Mouse (Mus musculus): Measurements from ENCODE around the gene Crhr2. TPM values are rescaled to one million over a fixed set of nuclear protein-coding genes. Genes with fewer than 3 reads are reported as not detected.

The Crhr2 gene
- polyA plus RNA-seq, 1 experiment, result 0.01 TPM

DNA sequence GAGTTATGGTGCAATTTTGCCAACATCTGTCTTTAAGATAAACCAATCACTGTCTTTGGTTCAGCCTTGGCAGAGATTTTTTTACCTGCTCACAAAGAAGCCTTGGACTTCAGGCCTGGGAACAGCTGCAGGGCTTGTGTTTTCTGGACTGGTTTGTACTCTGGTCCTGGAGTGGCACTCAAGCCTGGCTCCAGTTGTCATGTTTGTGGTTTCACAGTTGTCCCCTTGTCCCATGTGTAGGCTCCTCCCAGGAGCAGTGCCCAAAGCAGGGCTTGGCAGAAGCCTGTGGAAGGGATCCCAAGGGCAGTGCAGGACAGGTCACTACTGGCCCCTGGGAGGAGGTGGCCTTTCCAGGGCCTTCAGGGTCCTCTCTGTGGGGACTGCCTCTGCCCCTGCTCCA, 5.5 kb upstream of the Crhr2 start:
- H3K79me2 ChIP-seq (ENCODE audit: control insufficient read depth, insufficient read depth), result no peaks in the 10 kb centered on the region
- no peaks in the 10 kb centered on the region for H3K79me3 ChIP-seq (ENCODE audit: low read depth)
- TF ChIP-seq FOSL1 (IDR thresholded peaks at IDR 0.05; ENCODE audit: insufficient read depth, low read length, poor library complexity, severe bottlenecking), result no peak
- no peak for TF ChIP-seq USF1 (IDR thresholded peaks at IDR 0.05; ENCODE audit: low read depth)
- TF ChIP-seq CEBPB (IDR thresholded peaks at IDR 0.05; ENCODE audit: low read depth), result no peak
- no peak for TF ChIP-seq CTCF (IDR thresholded peaks at IDR 0.05; ENCODE audit: control insufficient read depth, insufficient read depth, insufficient read length)
- no peak for TF ChIP-seq MAX (IDR thresholded peaks at IDR 0.05)
- no peak for TF ChIP-seq MYOD1 (IDR thresholded peaks at IDR 0.05; ENCODE audit: control insufficient read depth, insufficient read length, low read depth)
- TF ChIP-seq MYOG (IDR thresholded peaks at IDR 0.05; ENCODE audit: control insufficient read depth, extremely low read depth, insufficient read length), result no peak
- no peak overlapping the region for H3ac ChIP-seq (ENCODE audit: control insufficient read depth, insufficient read length, low read depth)
- no peak overlapping the region for H3K4me3 ChIP-seq (ENCODE audit: insufficient read depth, poor library complexity, severe bottlenecking)
- H3K27me3 ChIP-seq (ENCODE audit: control insufficient read depth, insufficient read depth, insufficient read length), result peaks cover 10% of the 10 kb centered on the region
- no peaks in the 10 kb centered on the region for H3K36me3 ChIP-seq (ENCODE audit: control insufficient read depth, insufficient read depth)

DNA sequence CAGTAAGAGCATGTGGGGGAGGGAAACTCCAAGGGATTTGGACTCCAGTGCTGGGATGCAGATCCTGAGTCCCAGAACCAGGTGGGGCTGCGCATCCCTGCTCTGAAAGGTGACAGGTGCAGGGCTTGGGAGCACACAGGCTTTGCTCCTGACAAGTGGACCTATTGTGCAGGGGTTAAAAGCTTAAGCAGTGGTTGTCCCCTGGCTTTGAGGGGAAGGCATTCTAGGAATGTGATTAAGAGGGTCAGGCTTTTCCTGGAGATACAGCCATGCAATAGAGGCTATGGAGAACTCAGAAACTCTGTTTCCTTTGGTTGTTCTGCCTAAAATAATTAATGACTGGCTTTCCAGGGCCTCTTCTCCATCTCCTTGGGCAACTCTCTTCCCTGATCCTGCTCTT, 609 bp upstream of the Crhr2 start:
- Histone ChIP-seq H3K79me2 (ENCODE audit: control insufficient read depth, insufficient read depth) (no peaks in the 10 kb centered on the region), H3K4me3 (ENCODE audit: insufficient read depth, poor library complexity, severe bottlenecking) (no peak overlapping the region), H3K79me3 (ENCODE audit: low read depth) (no peaks in the 10 kb centered on the region), H3K36me3 (ENCODE audit: control insufficient read depth, insufficient read depth) (no peaks in the 10 kb centered on the region), H3ac (ENCODE audit: control insufficient read depth, insufficient read length, low read depth) (no peak overlapping the region), H3K27me3 (ENCODE audit: control insufficient read depth, insufficient read depth, insufficient read length) (peaks cover 5% of the 10 kb centered on the region)
- TF ChIP-seq FOSL1 (IDR thresholded peaks at IDR 0.05; ENCODE audit: insufficient read depth, low read length, poor library complexity, severe bottlenecking) (no peak), CEBPB (IDR thresholded peaks at IDR 0.05; ENCODE audit: low read depth) (no peak), MYOD1 (IDR thresholded peaks at IDR 0.05; ENCODE audit: control insufficient read depth, insufficient read length, low read depth) (no peak), CTCF (IDR thresholded peaks at IDR 0.05; ENCODE audit: control insufficient read depth, insufficient read depth, insufficient read length) (no peak), USF1 (IDR thresholded peaks at IDR 0.05; ENCODE audit: low read depth) (no peak), MAX (IDR thresholded peaks at IDR 0.05) (no peak), MYOG (IDR thresholded peaks at IDR 0.05; ENCODE audit: control insufficient read depth, extremely low read depth, insufficient read length) (no peak)

DNA sequence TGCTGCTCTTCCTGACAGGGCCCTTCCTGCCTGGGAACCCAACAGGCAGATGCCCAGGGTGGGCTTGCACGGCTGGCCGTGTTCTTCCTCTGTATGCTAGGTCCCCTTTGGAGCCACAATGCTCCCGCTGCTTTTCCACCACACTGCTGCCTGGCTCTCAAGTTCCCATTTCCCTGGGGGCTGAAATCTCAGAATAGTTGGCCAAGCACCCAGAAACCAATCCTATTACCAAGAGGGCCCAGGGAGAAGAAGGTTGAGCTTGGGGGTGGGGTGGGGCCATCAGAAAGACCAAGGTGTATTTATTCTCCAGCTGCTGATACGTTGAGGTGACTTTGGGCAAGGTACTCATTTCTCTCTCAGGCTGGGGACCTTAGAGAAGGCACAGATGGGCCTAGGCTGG, 1.5 kb downstream of the Crhr2 start:
- Histone ChIP-seq H3K4me3 (ENCODE audit: insufficient read depth, poor library complexity, severe bottlenecking) (no peak overlapping the region), H3K79me2 (ENCODE audit: control insufficient read depth, insufficient read depth) (no peaks in the 10 kb centered on the region), H3ac (ENCODE audit: control insufficient read depth, insufficient read length, low read depth) (no peak overlapping the region), H3K27me3 (ENCODE audit: control insufficient read depth, insufficient read depth, insufficient read length) (peaks cover 3% of the 10 kb centered on the region), H3K79me3 (ENCODE audit: low read depth) (no peaks in the 10 kb centered on the region), H3K36me3 (ENCODE audit: control insufficient read depth, insufficient read depth) (no peaks in the 10 kb centered on the region)
- no peak for TF ChIP-seq CTCF (IDR thresholded peaks at IDR 0.05; ENCODE audit: control insufficient read depth, insufficient read depth, insufficient read length)
- TF ChIP-seq MYOG (IDR thresholded peaks at IDR 0.05; ENCODE audit: control insufficient read depth, extremely low read depth, insufficient read length), result no peak
- no peak for TF ChIP-seq MAX (IDR thresholded peaks at IDR 0.05)
- no peak for TF ChIP-seq CEBPB (IDR thresholded peaks at IDR 0.05; ENCODE audit: low read depth)
- no peak for TF ChIP-seq FOSL1 (IDR thresholded peaks at IDR 0.05; ENCODE audit: insufficient read depth, low read length, poor library complexity, severe bottlenecking)
- TF ChIP-seq MYOD1 (IDR thresholded peaks at IDR 0.05; ENCODE audit: control insufficient read depth, insufficient read length, low read depth), result no peak
- TF ChIP-seq USF1 (IDR thresholded peaks at IDR 0.05; ENCODE audit: low read depth), result no peak

DNA sequence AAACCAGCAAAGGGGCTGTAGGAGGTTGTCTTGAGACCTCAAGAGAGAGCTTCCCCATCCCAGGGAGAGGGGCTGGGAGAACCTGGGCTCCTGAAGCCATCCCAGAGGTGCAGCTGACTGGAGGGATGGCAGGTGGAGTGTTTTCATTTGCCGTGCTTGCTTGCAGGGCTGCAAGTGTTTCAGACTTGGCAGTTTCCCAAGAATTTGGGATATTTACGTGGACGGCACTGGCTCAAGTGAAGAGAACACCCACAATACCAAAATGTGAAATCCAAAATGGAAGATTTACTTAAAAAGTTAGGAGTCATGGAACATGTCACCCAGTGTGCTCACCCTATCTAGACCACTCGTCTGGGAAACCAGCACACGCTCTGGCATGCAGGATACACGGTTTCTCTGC, 2.2 kb downstream of the Crhr2 start:
- Histone ChIP-seq H3K79me2 (ENCODE audit: control insufficient read depth, insufficient read depth) (no peaks in the 10 kb centered on the region), H3K4me3 (ENCODE audit: insufficient read depth, poor library complexity, severe bottlenecking) (no peak overlapping the region), H3K27me3 (ENCODE audit: control insufficient read depth, insufficient read depth, insufficient read length) (peaks cover 4% of the 10 kb centered on the region), H3K36me3 (ENCODE audit: control insufficient read depth, insufficient read depth) (no peaks in the 10 kb centered on the region), H3ac (ENCODE audit: control insufficient read depth, insufficient read length, low read depth) (no peak overlapping the region), H3K79me3 (ENCODE audit: low read depth) (no peaks in the 10 kb centered on the region)
- TF ChIP-seq MYOD1 (IDR thresholded peaks at IDR 0.05; ENCODE audit: control insufficient read depth, insufficient read length, low read depth), result no peak
- TF ChIP-seq CEBPB (IDR thresholded peaks at IDR 0.05; ENCODE audit: low read depth), result no peak
- TF ChIP-seq FOSL1 (IDR thresholded peaks at IDR 0.05; ENCODE audit: insufficient read depth, low read length, poor library complexity, severe bottlenecking), result no peak
- TF ChIP-seq MYOG (IDR thresholded peaks at IDR 0.05; ENCODE audit: control insufficient read depth, extremely low read depth, insufficient read length), result no peak
- TF ChIP-seq MAX (IDR thresholded peaks at IDR 0.05), result no peak
- TF ChIP-seq CTCF (IDR thresholded peaks at IDR 0.05; ENCODE audit: control insufficient read depth, insufficient read depth, insufficient read length), result no peak
- TF ChIP-seq USF1 (IDR thresholded peaks at IDR 0.05; ENCODE audit: low read depth), result no peak

DNA sequence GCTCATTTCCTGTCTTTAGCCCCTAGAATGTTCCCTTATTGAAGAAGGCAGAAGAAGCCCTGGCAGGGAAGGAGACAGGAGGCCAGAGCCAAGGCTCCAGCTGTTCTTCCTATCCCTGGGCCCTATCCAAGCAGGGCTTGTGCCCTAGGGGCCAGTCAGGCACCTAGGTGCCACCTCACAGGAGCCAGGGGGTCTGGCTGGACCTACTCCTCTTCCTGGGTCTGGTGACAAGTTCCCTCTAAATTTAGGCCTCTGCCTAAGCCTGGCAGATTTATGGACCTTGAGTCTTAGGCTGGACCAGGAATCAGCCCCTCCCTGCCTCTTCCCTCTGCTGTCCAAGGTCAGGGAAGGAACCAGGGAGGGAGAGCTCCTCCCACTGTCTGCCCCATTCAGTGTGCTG, 4.4 kb downstream of the Crhr2 start:
- Histone ChIP-seq H3K27me3 (ENCODE audit: control insufficient read depth, insufficient read depth, insufficient read length) (peaks cover 8% of the 10 kb centered on the region), H3K79me2 (ENCODE audit: control insufficient read depth, insufficient read depth) (no peaks in the 10 kb centered on the region), H3K36me3 (ENCODE audit: control insufficient read depth, insufficient read depth) (no peaks in the 10 kb centered on the region), H3ac (ENCODE audit: control insufficient read depth, insufficient read length, low read depth) (no peak overlapping the region), H3K79me3 (ENCODE audit: low read depth) (no peaks in the 10 kb centered on the region), H3K4me3 (ENCODE audit: insufficient read depth, poor library complexity, severe bottlenecking) (no peak overlapping the region)
- TF ChIP-seq CTCF (IDR thresholded peaks at IDR 0.05; ENCODE audit: control insufficient read depth, insufficient read depth, insufficient read length) (no peak), MYOD1 (IDR thresholded peaks at IDR 0.05; ENCODE audit: control insufficient read depth, insufficient read length, low read depth) (no peak), MAX (IDR thresholded peaks at IDR 0.05) (no peak), FOSL1 (IDR thresholded peaks at IDR 0.05; ENCODE audit: insufficient read depth, low read length, poor library complexity, severe bottlenecking) (no peak), CEBPB (IDR thresholded peaks at IDR 0.05; ENCODE audit: low read depth) (no peak), MYOG (IDR thresholded peaks at IDR 0.05; ENCODE audit: control insufficient read depth, extremely low read depth, insufficient read length) (no peak), USF1 (IDR thresholded peaks at IDR 0.05; ENCODE audit: low read depth) (no peak)

DNA sequence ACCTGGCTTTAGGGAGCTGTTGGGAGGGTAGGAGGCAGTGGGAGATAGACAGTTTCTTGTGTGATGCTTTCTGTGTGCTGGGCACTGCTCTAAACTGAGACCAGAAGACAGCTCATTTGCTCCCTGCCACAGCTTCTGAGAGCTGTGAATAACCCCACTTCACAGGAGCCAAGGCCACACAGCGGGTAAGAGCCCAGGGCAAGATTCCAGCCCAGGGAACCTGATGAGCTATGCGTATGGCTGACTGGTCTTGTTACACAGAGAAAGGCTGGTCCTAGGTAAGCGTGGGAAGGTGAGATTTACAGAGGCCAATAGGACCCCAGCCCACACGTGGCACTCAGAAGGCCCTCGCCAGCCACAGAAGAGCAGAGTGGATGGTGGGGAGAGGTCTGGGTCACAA, 6.2 kb downstream of the Crhr2 start:
- Histone ChIP-seq H3K36me3 (ENCODE audit: control insufficient read depth, insufficient read depth) (no peaks in the 10 kb centered on the region), H3K4me3 (ENCODE audit: insufficient read depth, poor library complexity, severe bottlenecking) (no peak overlapping the region), H3ac (ENCODE audit: control insufficient read depth, insufficient read length, low read depth) (no peak overlapping the region), H3K79me3 (ENCODE audit: low read depth) (no peaks in the 10 kb centered on the region), H3K79me2 (ENCODE audit: control insufficient read depth, insufficient read depth) (no peaks in the 10 kb centered on the region), H3K27me3 (ENCODE audit: control insufficient read depth, insufficient read depth, insufficient read length) (peaks cover 8% of the 10 kb centered on the region)
- no peak for TF ChIP-seq MYOD1 (IDR thresholded peaks at IDR 0.05; ENCODE audit: control insufficient read depth, insufficient read length, low read depth)
- no peak for TF ChIP-seq FOSL1 (IDR thresholded peaks at IDR 0.05; ENCODE audit: insufficient read depth, low read length, poor library complexity, severe bottlenecking)
- TF ChIP-seq USF1 (IDR thresholded peaks at IDR 0.05; ENCODE audit: low read depth), result no peak
- TF ChIP-seq MYOG (IDR thresholded peaks at IDR 0.05; ENCODE audit: control insufficient read depth, extremely low read depth, insufficient read length), result no peak
- no peak for TF ChIP-seq MAX (IDR thresholded peaks at IDR 0.05)
- TF ChIP-seq CEBPB (IDR thresholded peaks at IDR 0.05; ENCODE audit: low read depth), result no peak
- no peak for TF ChIP-seq CTCF (IDR thresholded peaks at IDR 0.05; ENCODE audit: control insufficient read depth, insufficient read depth, insufficient read length)
